Mouse (Mus musculus): Measurements from ENCODE around the gene Scnn1b.
A peak's percentile ranks its signal among the peaks of the same experiment; 100 is the strongest.

Gene Scnn1b

DNA sequence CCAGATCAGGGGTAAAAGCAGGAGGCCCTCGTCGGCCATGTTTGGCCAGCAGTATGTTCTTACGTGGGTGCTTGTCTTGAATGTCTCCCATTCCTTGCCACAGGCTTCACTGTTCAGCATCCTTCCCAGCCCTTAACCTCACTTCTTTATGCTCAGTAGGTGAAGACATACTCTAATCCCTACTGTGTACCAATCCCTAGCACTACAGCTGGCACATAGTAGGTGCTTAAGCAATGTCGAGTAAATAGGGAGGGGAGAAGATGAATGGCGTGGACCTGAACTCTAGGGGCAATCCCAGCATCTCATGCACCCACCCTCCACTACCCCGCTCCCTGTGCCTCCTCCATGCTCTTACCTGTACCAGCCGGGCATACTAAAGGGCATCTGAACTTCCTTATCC is 59.5 kb downstream of the Scnn1b start:
- no peak for DNase-seq

DNA sequence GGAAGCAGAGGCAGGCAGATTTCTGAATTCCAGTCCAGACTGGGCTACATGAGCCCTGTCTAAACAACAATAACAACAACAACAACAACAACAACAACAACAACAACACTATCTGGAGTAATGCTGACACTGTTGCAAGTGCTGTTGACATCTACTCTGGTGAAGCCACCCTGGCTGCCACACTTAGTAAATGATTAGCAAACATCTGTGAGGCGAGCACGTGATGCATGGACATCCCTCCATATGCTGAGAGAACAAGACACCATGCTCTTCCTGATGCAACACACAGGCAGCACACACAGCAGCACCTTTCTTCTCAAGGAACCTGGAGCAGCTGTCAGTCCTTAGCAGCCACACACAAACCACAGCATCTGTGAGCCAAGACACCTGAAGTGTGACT is 63.0 kb downstream of the Scnn1b start:
- no peak for DNase-seq

DNA sequence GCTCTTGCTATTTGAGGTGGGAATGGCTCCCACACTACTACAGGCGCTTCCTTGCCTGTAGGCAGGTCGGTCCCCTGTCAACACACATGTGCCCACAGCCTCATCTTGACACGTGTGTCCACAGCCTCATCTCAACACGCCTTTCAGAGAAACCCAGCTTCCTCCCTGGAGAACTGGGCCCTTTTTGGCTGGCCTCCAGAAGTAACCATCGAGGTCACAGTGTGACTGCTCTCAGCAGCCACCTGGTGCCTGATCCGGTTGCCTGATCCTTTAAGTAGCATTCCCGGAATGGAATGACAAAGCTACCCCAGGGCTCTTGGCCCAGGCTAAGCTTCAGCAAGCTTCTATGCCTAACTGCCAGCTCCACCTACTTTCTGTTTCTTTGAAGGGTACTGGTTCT is 66.4 kb downstream of the Scnn1b start:
- DNase-seq, result peak; percentile 82

DNA sequence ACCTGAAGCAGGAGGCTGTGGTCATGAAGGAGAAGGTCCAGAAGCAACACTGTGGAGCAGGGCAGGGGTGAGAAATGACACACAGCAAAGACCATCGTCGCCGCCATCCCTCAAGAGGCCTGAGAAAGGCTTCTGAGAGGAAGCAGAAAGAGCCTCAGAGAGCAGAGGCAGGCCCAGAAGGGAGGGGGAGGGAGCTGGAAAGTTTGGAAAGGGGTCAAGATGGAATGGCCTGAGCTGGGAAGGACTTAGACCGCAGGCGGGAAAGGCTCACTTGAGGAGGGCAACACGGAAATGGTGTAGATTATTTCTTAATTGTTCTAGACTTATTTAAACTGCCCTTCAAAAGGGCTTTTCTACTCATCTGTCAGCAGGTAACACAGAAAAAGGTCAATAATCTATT is 68.8 kb downstream of the Scnn1b start:
- no peak for DNase-seq

DNA sequence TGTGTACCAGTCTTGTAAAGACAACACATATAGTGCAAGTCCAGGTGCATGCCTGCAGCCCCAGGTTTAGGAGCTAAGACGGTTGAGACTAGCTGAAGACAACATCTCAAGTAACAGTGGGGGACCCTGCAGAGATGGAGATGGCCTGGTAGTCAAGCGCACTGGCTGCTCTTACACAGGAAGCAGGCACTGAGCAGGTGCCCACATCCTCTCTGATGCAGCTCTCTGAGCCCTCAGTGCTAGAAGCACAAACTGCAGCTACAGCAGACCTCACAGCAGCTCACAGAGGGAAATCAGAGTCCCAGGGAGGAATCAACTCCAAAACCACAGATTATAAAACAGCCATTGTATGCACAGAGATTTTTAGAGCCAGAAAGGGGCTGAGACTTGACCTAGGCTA is 69.5 kb downstream of the Scnn1b start:
- DNase-seq, result no peak

DNA sequence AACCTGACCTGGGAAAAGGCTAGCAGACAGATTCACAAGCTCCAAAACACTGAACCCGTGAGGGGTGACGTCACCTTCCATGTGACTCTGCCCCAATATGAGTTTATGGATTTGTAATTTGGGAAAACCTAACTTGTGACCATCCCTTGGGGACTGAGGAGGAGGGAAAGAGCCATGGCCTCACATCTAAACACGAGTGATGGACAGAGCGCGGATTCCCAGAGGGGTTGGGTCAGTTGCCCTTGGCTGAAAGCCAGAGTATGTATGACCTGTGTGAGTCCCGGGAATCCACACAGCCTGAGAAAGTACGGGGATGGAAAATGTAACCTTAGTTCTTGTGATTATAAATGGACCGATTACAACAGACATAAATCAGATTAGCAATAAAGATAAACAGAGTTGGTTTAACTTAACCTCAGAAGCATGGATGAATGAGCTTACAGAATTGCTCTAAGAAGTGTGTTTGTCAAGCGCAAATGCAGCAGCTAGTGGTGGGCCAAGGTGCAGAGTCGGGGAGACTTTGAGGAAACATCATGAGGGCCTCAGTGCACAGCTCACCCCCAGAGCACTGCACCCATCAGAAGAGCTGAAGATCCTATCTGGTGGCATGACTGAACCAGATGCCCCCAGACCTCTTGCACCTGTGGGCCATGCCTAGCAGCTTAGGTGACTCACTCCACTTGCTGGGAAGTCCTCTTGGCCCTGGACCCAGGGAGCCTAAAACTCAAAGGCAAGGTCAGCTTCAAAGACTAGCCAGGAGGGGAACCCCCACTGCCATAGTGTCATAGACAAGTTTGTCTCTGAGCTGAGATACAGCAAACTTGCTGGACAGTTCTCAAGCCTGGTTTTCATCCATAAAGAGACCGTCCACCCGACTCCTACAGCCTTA is 71.3 kb downstream of the Scnn1b start:
- DNase-seq, result peak; percentile 68

DNA sequence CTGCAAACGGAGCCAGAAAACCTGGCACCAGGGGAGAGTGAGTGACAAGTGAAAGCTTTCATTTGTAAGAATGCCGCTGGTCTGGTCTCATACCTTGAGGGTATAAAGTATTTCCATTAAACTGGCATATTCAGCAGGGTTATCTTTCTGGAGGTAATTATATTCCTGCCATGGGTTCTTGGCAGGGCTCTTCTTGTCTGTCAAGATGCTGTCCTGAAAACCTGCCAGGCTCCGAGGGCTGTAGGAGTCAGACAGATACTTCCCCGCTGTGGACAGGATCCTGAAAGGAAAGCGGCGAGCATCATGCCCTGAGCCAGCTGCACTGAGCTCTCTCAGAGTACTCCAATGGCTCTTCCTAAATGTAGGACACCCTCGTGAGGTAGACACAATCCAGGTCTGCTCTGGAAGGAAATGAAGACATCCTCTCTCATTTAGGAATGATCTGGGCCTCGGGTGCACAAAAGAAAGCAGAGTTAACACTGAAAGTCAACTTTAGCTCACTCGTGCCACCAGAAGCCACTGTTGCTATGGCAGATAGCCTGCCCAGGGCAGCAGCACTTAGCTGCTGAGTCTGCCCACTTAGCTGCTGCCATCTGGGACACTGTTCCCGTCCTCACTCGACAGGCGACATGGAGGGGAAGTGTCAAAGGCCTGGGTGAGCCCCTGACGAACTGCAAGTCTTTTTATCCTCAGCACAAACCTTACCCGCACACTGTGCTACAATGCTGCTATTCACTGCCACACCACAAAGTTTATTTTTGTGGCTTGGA is 72.2 kb downstream of the Scnn1b start:
- DNase-seq, result peak; percentile 94

DNA sequence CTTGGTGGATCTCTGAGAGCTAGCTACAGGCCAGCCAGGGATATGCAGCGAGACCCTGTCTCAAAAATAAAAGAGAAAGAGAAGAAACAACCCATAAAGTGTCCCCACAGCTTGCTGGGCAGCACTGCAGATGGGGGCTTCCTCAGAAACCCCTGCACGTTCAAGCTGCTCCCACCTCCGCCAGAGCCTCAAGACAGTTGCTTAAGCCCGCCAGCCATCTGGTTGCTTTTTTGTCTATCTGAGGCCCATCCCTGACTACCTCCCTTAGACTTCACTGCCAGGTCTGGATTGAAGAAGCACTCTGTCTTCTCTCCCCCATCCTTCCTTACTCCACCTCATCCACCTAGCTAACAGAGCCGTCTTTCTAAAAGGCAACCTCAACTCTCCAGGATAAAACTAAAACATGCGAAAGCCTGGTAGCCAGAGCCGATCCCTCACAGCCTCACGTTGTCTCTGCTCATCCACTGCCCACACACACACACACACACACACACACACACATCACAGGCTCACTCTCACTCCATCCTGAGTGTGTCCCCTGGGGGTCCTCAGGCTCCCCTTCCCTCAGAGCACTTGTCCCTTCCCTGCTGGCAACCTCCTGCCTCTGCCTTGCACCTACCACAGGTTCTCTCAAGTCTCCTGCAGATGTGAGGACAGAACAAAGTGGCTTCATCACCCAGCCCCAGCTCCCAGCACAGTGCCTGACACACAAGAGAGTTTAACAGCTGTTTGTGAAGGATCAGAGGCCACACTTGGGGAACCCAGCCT is 73.5 kb downstream of the Scnn1b start:
- peak; percentile 49 for DNase-seq

DNA sequence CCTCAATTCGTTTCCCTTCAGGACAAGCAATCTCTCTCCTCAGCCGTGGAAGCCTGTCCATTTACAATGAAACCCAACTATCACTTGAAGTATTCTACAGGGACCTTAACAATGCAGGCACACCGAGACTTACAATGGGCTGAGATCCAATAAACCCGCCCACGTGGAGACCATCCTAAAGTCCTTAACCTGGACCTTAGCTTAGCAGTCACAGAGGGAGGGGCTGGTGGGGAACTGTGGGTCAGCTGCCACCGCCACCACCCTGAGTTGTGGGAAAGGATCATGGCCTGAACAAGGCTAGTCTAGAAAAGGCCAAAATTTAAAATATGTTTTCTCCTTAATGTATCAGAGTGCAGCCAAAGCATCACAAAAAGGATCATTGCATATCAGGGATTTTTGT is 74.4 kb downstream of the Scnn1b start:
- DNase-seq, result peak; percentile 68

DNA sequence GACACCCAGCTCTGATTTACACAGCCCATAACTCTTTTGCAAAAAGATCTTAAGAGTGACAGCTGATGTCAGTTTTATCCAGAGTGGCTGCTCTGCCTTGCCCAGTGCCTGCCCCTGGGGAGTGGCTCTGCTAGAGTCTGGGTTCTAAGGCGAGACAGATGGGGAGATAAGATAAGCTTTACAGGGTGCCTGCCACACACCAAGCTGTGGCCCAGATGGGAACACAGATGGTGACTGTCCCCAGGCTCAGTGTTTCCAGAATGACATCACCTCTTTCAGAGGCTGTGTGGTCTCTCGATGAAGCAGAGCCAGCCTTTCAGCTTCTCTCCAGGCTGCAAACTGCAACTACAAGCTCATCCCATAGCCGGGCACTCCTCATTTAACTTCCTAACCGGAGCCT is 74.9 kb downstream of the Scnn1b start:
- DNase-seq, result peak; percentile 95

DNA sequence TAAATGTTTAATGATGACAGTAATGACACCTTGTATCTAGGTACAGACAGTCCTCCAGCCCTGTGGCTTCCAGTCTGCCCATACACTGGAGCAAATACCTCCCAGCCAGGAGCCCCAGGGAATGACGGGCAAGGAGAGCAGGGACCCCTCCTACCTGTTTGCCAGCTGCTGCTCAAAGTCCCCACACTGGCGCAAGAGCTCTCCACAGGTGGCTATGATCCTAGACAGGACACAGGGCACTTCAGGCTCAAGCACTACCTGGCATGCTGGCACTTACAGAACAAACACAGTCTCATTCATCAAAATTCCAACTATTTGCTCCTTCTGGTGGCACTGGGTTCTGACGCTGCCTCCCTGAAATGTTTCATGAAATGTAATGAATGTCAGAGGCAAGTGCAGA is 76.2 kb downstream of the Scnn1b start:
- no peak for DNase-seq

DNA sequence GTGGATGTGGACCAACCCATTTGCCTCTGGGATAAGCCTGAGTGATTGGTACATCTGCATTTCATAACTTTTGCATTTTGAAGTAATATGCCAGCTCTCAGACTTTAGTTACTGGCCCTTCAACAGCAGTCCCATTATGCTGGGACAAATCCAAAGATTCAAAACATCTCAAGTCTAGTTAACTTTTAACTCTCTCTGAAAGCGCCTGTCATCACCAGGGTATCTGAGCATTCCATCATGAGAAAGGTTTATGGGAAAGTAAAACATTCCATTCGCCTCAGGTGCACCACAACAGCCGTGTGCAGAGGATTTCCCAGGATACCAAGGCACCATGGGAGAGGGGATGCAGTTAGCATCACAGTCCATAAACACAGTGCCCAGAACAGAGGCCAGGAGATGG is 76.8 kb downstream of the Scnn1b start:
- no peak for DNase-seq

DNA sequence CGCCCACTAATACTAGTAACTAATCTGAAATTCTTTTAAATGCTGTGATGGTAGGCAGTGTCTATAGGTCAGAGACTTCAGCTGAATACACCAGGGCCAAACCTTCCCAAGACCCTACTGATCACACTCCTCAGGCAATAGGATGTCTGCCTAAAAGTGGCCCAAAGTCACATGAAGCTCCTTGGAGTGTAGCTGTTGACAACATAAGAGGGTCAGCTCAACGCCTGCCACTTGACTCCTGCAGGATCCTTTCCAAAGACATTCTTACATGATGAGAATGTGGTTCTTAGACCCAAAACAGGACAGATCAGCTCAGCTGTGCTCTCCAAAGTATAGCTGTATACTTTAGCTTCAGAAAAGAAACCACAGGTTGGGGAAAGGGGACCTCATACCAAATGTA is 77.5 kb downstream of the Scnn1b start:
- no peak for DNase-seq

DNA sequence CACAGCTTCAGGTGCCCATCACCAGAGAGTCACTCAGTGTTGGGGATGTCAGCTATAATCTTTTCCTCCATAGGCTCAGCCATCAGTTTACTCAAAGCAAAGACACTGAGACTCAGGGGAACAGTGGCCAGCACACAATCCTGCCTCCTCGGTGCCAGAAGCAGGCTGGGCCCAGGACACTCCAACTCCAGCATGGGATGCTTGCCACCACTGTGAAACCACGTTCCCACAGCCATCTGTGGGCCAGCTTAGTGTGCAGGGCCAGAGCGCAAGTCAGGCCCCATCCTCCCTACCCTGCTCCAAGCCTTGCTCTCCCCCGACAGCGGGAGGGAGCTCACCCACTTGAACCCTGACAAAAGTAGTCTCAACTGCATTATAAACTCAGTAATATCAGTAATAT is 81.4 kb downstream of the Scnn1b start:
- peak; percentile 63 for DNase-seq

DNA sequence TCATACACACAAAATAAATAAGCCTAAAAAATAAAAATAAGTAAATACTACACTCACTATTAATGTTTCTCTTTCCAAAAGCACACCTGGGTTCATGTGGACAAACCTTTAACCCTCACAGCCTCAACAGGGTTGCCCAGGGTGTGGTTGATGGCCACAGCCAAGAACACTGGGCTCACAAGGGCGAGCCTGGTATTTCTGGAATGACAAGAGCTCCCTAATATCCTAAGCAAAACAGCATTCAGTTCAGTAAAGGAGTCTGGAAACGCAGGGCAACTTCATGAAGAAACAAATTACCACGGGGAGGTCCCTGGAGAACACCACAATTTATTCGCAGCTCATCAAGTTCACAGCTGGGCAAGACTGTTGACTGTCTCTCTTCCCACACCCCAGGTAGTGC is 82.7 kb downstream of the Scnn1b start:
- no peak for DNase-seq

DNA sequence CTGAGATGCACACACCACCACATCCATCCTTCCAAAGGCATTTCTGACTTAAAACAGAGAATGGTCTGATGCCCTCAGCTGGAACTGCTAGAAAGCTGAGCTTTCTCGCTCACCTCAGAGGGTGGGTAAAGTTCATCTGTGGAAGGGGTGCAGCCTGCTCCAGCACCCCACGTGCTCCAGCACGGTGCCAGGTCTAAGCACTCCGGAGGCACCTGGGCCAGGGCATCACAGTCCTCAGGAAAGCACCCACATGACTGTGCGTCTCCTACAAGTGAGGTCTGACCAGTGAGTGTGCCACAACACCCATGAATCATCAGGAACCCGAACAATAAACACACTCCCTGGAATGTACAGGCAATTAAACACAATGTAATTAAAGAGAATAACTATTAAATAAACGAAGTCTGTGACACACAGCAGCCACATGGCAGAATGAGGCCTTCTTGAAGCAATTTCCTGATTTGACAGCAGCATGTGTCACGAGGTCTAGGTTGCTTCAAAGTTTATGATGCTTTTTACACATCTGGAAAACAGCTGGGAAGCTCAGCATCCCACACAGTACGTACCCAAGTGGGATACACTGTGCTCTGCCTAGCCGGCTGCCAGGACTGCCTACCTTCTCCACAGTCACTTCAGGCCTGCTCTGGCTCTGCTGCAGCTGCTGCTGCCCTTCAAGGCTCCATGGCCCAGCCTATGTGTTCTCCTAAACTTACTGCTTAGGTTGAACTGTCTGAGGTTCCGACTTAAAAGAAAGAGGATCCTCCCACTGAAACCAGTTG is 90.2 kb downstream of the Scnn1b start:
- DNase-seq, result no peak

DNA sequence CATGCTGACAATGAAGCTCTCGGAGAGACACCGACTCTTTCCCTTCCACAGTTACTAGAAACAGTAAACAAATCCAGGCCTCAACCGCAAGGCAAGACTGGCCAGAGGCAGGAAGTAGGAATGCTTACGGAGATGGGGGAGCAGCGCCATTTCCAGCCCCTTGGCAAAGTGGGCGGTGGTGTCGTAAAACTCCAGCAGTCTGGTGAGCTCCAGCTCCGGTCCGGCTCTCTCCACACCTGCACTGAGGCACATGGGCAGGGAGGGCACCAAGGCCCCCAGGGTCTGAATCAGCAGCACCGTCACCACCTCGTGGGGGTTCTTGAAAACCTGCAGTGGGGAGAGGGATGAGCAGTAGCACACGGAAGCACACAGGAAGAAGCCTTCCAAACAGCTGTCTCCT is 91.0 kb downstream of the Scnn1b start:
- no peak for DNase-seq

DNA sequence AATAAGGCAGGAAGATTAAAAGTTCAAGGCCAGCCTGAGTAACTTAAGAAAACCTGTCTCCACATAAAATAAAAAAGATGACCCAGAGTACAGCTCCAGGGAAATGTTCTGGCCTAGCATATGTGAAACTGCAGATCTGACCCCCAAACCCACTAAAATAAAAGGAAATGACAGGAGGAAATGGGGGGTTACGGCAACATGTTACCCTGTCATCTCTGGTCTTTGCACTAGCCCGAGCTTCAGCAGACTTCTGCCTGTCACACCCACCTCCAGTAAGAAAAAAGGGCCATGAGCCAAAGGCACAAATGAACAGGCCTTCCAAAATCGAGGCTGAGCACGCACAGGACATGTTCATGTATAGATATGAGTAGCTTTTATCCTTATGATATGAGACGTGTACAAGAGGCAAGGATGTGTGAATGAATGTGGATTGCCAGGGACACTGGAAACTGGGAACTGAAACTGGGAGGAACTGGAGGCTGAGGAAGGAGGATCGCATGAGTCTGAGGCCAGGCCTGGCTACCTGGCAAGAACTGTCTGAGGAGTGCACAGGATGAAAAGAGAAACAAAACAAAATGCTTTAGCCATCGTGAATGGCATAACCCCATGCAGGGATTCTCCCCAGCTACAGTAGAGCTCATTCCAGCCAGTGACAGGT is 97.2 kb downstream of the Scnn1b start:
- DNase-seq, result no peak

DNA sequence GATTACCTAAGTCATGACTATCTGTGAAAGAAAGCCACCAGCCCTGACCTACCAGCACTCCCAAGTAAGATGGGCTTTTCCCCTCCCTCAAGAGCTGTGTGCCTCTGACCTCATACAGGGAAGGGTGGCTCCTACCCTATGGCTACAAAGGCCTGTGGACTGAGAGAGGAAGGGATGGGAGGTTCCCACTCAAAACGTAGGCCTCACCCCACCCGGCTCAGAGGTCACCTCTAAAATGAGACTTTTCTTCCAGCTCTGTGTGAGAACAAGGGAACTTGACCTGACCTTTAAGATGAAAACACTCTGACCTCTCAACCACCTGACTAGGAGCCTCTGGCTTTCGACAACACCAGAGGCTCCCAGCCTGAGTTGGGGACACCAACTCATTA is 97.7 kb downstream of the Scnn1b start:
- no peak for DNase-seq

DNA sequence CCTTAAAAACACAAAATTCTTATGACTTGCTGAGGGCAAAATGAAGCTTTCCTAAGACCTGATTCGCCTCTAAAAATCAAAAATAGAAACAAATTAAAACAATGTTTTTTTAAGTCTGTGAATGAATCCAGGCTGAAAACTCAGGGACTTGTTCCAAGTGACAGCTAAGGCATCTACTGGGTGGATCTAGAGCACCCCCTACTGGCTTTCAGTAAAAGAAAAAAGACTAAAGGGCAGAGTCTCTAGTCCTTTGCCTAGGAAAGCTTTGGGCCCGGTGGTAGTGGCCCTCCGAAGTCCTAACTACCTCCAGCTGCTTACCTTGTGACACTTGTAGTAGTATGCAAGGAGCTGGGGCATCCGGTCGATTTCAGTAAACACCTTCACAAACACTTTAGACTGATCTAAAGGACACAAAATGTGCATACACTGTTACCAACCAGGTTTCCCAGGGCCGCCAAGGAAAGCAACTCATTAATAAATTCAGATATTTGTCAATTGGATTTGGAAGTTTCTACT is 99.1 kb downstream of the Scnn1b start:
- peak; percentile 89 for DNase-seq

DNA sequence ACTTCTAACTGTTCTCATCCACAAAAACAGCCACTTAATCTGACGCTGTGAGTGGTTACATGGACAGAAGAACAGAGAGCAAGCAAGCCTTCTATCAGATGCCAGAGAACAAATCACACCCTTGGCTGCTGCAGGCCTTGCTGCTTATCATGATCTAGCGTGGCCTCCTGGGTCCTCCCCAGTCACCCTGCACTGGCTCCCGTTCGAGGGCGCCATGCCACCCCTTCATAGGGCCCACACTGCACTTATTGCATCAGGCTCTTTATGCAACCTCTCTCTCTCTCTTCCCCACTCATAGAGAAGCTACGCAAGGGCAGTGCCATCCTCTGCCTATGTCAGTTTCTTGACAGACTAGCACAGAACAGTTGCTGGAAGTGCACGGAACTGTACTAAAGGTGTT is 101.3 kb downstream of the Scnn1b start:
- no peak for DNase-seq
